Mouse (Mus musculus): ENCODE measurements around the gene Olfr1511. TPM values are rescaled to one million over a fixed set of nuclear protein-coding genes. Genes with fewer than 3 reads are reported as not detected.

Olfr1511 gene
- total and polyA plus RNA-seq, 3 experiments = not detected

Other genes with a start within 250 kb of the Olfr1511 start
- 64.8 and 81.7 TPM in 2 replicates for gene Supt16, start 200.0 kb downstream of the Olfr1511 start, total RNA-seq (2012; rRNA removed)
- 78.6 and 88.0 TPM in 2 replicates for gene Supt16, start 200.0 kb downstream of the Olfr1511 start, total RNA-seq (2014; rRNA removed)
- 110 and 114 TPM in 2 replicates for gene Supt16, start 200.0 kb downstream of the Olfr1511 start, polyA plus RNA-seq (2012; ENCODE audit: insufficient read length, low read depth)
- gene Chd8, start 139.6 kb downstream of the Olfr1511 start, total RNA-seq (2012; rRNA removed) = 49.2 and 51.9 TPM in 2 replicates
- gene Chd8, start 139.6 kb downstream of the Olfr1511 start, total RNA-seq (2014; rRNA removed) = 16.8 and 17.3 TPM in 2 replicates
- gene Chd8, start 139.6 kb downstream of the Olfr1511 start, polyA plus RNA-seq (2012; ENCODE audit: insufficient read length, low read depth) = 89.2 and 96.8 TPM in 2 replicates
- gene Tox4, start 118.2 kb downstream of the Olfr1511 start, total RNA-seq (2012; rRNA removed) = 41.6 and 45.7 TPM in 2 replicates
- gene Tox4, start 118.2 kb downstream of the Olfr1511 start, total RNA-seq (2014; rRNA removed) = 56.3 and 58.9 TPM in 2 replicates
- 43.5 and 49.1 TPM in 2 replicates for gene Tox4, start 118.2 kb downstream of the Olfr1511 start, polyA plus RNA-seq (2012; ENCODE audit: insufficient read length, low read depth)
- 3.8 and 4.6 TPM in 2 replicates for gene Rab2b, start 117.8 kb downstream of the Olfr1511 start, total RNA-seq (2012; rRNA removed)
- 7.8 and 10.2 TPM in 2 replicates for gene Rab2b, start 117.8 kb downstream of the Olfr1511 start, total RNA-seq (2014; rRNA removed)
- 5.7 and 6.9 TPM in 2 replicates for gene Rab2b, start 117.8 kb downstream of the Olfr1511 start, polyA plus RNA-seq (2012; ENCODE audit: insufficient read length, low read depth)
- 41.6 and 51.5 TPM in 2 replicates for gene Mettl3, start 92.3 kb downstream of the Olfr1511 start, total RNA-seq (2012; rRNA removed)
- gene Mettl3, start 92.3 kb downstream of the Olfr1511 start, total RNA-seq (2014; rRNA removed) = 42.7 and 47.0 TPM in 2 replicates
- 47.4 and 49.5 TPM in 2 replicates for gene Mettl3, start 92.3 kb downstream of the Olfr1511 start, polyA plus RNA-seq (2012; ENCODE audit: insufficient read length, low read depth)
- gene Sall2, start 68.6 kb downstream of the Olfr1511 start, total RNA-seq (2012; rRNA removed) = 1.3 and 1.5 TPM in 2 replicates
- 0.16 and 0.19 TPM in 2 replicates for gene Sall2, start 68.6 kb downstream of the Olfr1511 start, total RNA-seq (2014; rRNA removed)
- 0.40 and 0.60 TPM in 2 replicates for gene Sall2, start 68.6 kb downstream of the Olfr1511 start, polyA plus RNA-seq (2012; ENCODE audit: insufficient read length, low read depth)
- not detected in 2 replicates for gene Olfr1513, start 41.0 kb downstream of the Olfr1511 start, total RNA-seq (2012; rRNA removed)
- not detected in 2 replicates for gene Olfr1513, start 41.0 kb downstream of the Olfr1511 start, total RNA-seq (2014; rRNA removed)
- not detected in 2 replicates for gene Olfr1513, start 41.0 kb downstream of the Olfr1511 start, polyA plus RNA-seq (2012; ENCODE audit: insufficient read length, low read depth)
- gene Olfr1512, start 18.2 kb downstream of the Olfr1511 start, total RNA-seq (2012; rRNA removed) = not detected in 2 replicates
- gene Olfr1512, start 18.2 kb downstream of the Olfr1511 start, total RNA-seq (2014; rRNA removed) = not detected in 2 replicates
- not detected in 2 replicates for gene Olfr1512, start 18.2 kb downstream of the Olfr1511 start, polyA plus RNA-seq (2012; ENCODE audit: insufficient read length, low read depth)
- not detected in 2 replicates for gene Olfr1510, start 17.0 kb upstream of the Olfr1511 start, total RNA-seq (2012; rRNA removed)
- not detected in 2 replicates for gene Olfr1510, start 17.0 kb upstream of the Olfr1511 start, total RNA-seq (2014; rRNA removed)
- gene Olfr1510, start 17.0 kb upstream of the Olfr1511 start, polyA plus RNA-seq (2012; ENCODE audit: insufficient read length, low read depth) = not detected in 2 replicates
- not detected in 2 replicates for gene Olfr1509, start 45.6 kb upstream of the Olfr1511 start, total RNA-seq (2012; rRNA removed)
- not detected in 2 replicates for gene Olfr1509, start 45.6 kb upstream of the Olfr1511 start, total RNA-seq (2014; rRNA removed)
- not detected in 2 replicates for gene Olfr1509, start 45.6 kb upstream of the Olfr1511 start, polyA plus RNA-seq (2012; ENCODE audit: insufficient read length, low read depth)
- gene Olfr1508, start 70.1 kb upstream of the Olfr1511 start, total RNA-seq (2012; rRNA removed) = not detected in 2 replicates
- not detected in 2 replicates for gene Olfr1508, start 70.1 kb upstream of the Olfr1511 start, total RNA-seq (2014; rRNA removed)
- not detected in 2 replicates for gene Olfr1508, start 70.1 kb upstream of the Olfr1511 start, polyA plus RNA-seq (2012; ENCODE audit: insufficient read length, low read depth)
- gene Olfr1507, start 98.4 kb upstream of the Olfr1511 start, total RNA-seq (2012; rRNA removed) = not detected in 2 replicates
- gene Olfr1507, start 98.4 kb upstream of the Olfr1511 start, total RNA-seq (2014; rRNA removed) = not detected in 2 replicates
- not detected in 2 replicates for gene Olfr1507, start 98.4 kb upstream of the Olfr1511 start, polyA plus RNA-seq (2012; ENCODE audit: insufficient read length, low read depth)

All from CH12.LX (cell line).